Mouse (Mus musculus) inflammation-experienced regulatory T-cells, adult 16 weeks (primary cell): ENCODE data around the gene Cdc42. TPM values are rescaled to one million over a fixed set of nuclear protein-coding genes. Genes with fewer than 3 reads are reported as not detected.

Experiments
- polyA plus RNA-seq: library from polyadenylated mRNA; unstranded; fragments of 100-300 nt; shearing (Covaris generic); gene quantifications from one replicate; pipeline ENCODE4 v1.2.1, GENCODE M21; 2017

Cdc42 gene
- polyA plus RNA-seq: 946 TPM

GRCm38 (mm10) chr4:137357517-137358254 lies at the start of gene Cdc42:
Cdc42 (minus strand) TSS chr4:137357720.

GRCm38 (mm10) chr4:137277166-137277513 lies 80.4 kb downstream of the Cdc42 start, which contains the start of gene Wnt4:
Wnt4 (plus strand) TSS chr4:137277489.

Other genes starting within 250 kb of the Cdc42 start
- gene Wnt4, start 80.2 kb downstream of the Cdc42 start, polyA plus RNA-seq: 0.09 TPM
- not detected for gene Cela3a, start 52.1 kb upstream of the Cdc42 start, polyA plus RNA-seq
- gene Cela3b, start 72.8 kb upstream of the Cdc42 start, polyA plus RNA-seq: not detected
- gene 1700013G24Rik, start 95.6 kb upstream of the Cdc42 start, polyA plus RNA-seq: not detected
- gene Hspg2, start 111.0 kb upstream of the Cdc42 start, polyA plus RNA-seq: not detected
- gene Ldlrad2, start 216.8 kb upstream of the Cdc42 start, polyA plus RNA-seq: not detected
- 69.3 TPM for gene Usp48, start 236.0 kb upstream of the Cdc42 start, polyA plus RNA-seq